Mouse (Mus musculus) gastrocnemius, adult 8-10 months (tissue): ENCODE results near the gene Lmcd1. TPM values are rescaled to one million over a fixed set of nuclear protein-coding genes. Genes with fewer than 3 reads are reported as not detected.
A peak's percentile ranks its signal among the peaks of the same experiment; 100 is the strongest.

Source experiments
- DNase-seq, 2 experiments: peaks; one replicate each; pipeline ENCODE4 v3.0.0; 2022; ENCODE audit warnings: low spot score in 2 of 2
- total RNA-seq, 4 experiments: library from RNA; stranded (reverse); gene quantifications; 2 replicates each; pipeline ENCODE4 v1.2.4; 2022

The Lmcd1 gene
- total RNA-seq, 4 experiments from 2014 or later: 105 to 136 (median 119) TPM

- no peak for DNase-seq
Observed at GRCm38 (mm10) chr6:112350452-112350851, 76.9 kb downstream of the Lmcd1 start.

GRCm38 (mm10) chr6:112359341-112359740 lies 85.8 kb downstream of the Lmcd1 start:
- DNase-seq: no peak

GRCm38 (mm10) chr6:112360676-112361075 lies 87.1 kb downstream of the Lmcd1 start:
- no peak for DNase-seq

- DNase-seq: peak in 1 of 2 experiments; percentile 46
Observed at GRCm38 (mm10) chr6:112362349-112362958, 88.9 kb downstream of the Lmcd1 start.

- no peak for DNase-seq
Observed at GRCm38 (mm10) chr6:112364581-112364980, 91.0 kb downstream of the Lmcd1 start.

- DNase-seq: no peak
Observed at GRCm38 (mm10) chr6:112365294-112365693, 91.7 kb downstream of the Lmcd1 start.

- no peak for DNase-seq
Observed at GRCm38 (mm10) chr6:112373886-112374585, 100.5 kb downstream of the Lmcd1 start.

- DNase-seq: no peak
Observed at GRCm38 (mm10) chr6:112375661-112376392, 102.3 kb downstream of the Lmcd1 start.

- no peak for DNase-seq
Observed at GRCm38 (mm10) chr6:112379054-112379453, 105.5 kb downstream of the Lmcd1 start.

Other genes with a start within 250 kb of the Lmcd1 start
- gene Ssu2, start 114.3 kb downstream of the Lmcd1 start, total RNA-seq: under 1 TPM in 3 of 4 experiments, not detected in 1; 0.27 to 0.40 (median 0.31) TPM
- 10 to 100 TPM; 49.1 to 54.8 (median 53.1) TPM for gene Cav3, start 185.7 kb downstream of the Lmcd1 start, total RNA-seq
- gene Oxtr, start 216.2 kb downstream of the Lmcd1 start, total RNA-seq: 1 to 10 TPM in 3 of 4 experiments, not detected in 1; 1.2 to 2.4 (median 2.4) TPM